Mouse (Mus musculus) intestine, embryonic 15.5 days (tissue): ENCODE measurements at regions not wholly inside any gene's neighbourhood (a gene's known extent, or its start where the extent isn't known, plus 50 kb on each side); places are given as distances from the start of the nearest gene placed in this dataset.

Experiments used
- ATAC-seq: fragments of 200-750 bp; cut with Nextera tagmentation; 2 replicates; pipeline ENCODE4 v1.8.0; 2017; ENCODE audit warnings: moderate TSS enrichment, moderate library complexity
- H3K27ac ChIP-seq: fragments of 300-500 bp; sonication (generic); 2 replicates; pipeline ENCODE4 v1.5.1; 2015; ENCODE audit warnings: mild to moderate bottlenecking, inconsistent platforms
- H3K27me3 ChIP-seq: fragments of 300-500 bp; sonication (generic); replicated peaks from 2 replicates; pipeline ENCODE4 v1.6.1; 2015; ENCODE audit warnings: inconsistent platforms
- H3K36me3 ChIP-seq: fragments of 300-500 bp; sonication (generic); 2 replicates; pipeline ENCODE4 v1.6.1; 2015; ENCODE audit warnings: inconsistent platforms
- H3K4me1 ChIP-seq: fragments of 300-500 bp; sonication (generic); replicated peaks from 2 replicates; pipeline ENCODE4 v1.6.1; 2015; ENCODE audit warnings: inconsistent platforms
- H3K4me2 ChIP-seq: fragments of 300-500 bp; sonication (generic); replicated peaks from 2 replicates; pipeline ENCODE4 v1.6.1; 2015; ENCODE audit warnings: mild to moderate bottlenecking, inconsistent platforms
- H3K4me3 ChIP-seq: fragments of 300-500 bp; sonication (generic); replicated peaks from 2 replicates; pipeline ENCODE4 v1.5.1; 2015; ENCODE audit warnings: inconsistent platforms
- H3K9ac ChIP-seq: fragments of 300-500 bp; sonication (generic); 2 replicates; pipeline ENCODE4 v1.6.1; 2015; ENCODE audit warnings: inconsistent platforms
- H3K9me3 ChIP-seq: fragments of 300-500 bp; sonication (generic); 2 replicates; pipeline ENCODE4 v1.6.1; 2016; ENCODE audit warnings: inconsistent platforms
- WGBS: fragments of 180-500 bp; shearing (Covaris S2); methylation state at CpG from one replicate; pipeline ENCODE4 v1.1.7; 2015; 5-methylcytosine and 5-hydroxymethylcytosine counted together

DNA sequence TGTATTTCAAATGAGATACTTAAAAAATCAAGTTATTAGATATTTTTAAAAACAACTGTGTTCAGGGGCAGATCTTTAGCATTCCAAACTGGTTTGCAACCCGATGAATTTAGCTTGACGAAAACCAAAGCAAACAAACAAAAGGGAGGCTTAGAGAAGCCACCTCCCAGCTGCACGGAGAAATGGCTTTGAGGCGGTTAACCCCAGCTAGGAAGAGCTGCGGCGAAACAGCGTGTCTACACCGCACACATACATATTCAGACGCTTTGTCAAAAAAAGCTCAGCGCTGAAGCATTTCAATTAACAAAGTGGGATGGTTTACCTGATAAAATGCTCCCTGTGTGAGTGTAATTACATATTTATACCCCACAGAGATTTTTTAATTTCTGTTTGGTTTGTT is 123.0 kb upstream of the Ap5m1 start:
- no peak overlapping the region for H3K9ac ChIP-seq
- H3K27me3 ChIP-seq, result no peaks in the 10 kb centered on the region
- WGBS, result 55% methylated on average over 10 of the region's 10 CpGs
- no peaks in the 10 kb centered on the region for H3K9me3 ChIP-seq
- no peak for ATAC-seq
- H3K27ac ChIP-seq, result no peak overlapping the region
- no peak overlapping the region for H3K4me2 ChIP-seq
- no peaks in the 10 kb centered on the region for H3K36me3 ChIP-seq
- H3K4me1 ChIP-seq, result no peaks in the 10 kb centered on the region
- H3K4me3 ChIP-seq, result no peak overlapping the region

DNA sequence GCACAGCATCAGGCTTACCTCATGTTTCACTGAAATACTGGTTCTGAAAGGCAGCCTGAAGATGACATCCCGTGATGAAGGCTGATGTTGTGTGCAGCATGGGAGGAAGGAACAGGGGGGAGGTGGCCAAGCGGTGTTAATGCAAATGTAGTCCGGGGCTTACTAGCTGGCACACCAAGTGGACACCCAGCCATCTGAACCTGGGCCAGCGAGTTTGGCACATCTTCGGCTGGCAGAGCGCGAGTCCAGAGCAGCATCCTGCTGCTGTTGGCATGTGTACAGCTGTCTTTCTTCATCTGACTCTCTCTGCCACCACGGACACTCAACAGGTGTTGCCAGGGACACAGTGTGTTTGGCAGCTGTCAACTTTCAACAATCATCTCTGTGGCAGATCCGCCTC is 135.0 kb upstream of the Ap5m1 start:
- 79% methylated on average over 9 of the region's 9 CpGs for WGBS

DNA sequence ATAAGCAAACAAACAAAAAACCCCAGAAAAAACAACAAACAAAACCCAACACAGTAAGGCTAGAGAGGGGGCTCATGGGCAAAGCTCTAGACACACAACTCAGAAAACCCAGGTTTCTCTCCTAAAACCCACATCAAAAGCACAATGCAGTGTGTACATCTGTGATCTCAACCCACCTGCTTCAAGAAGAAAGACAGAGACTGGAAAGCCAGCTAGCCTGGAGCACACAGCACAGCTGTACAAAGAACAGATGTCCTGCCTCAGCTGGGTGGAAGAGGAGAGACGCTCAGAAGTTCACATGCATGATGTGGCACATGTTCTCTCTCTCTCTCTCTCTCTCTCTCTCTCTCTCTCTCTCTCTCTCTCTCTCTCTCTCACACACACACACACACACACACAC is 140.0 kb upstream of the Ap5m1 start:
- Histone ChIP-seq H3K4me2 (no peak overlapping the region), H3K36me3 (no peaks in the 10 kb centered on the region), H3K9me3 (no peaks in the 10 kb centered on the region), H3K9ac (no peak overlapping the region), H3K4me1 (no peaks in the 10 kb centered on the region), H3K27ac (no peak overlapping the region), H3K27me3 (no peaks in the 10 kb centered on the region), H3K4me3 (no peak overlapping the region)
- WGBS, result 50% methylated on average over 1 of the region's 1 CpGs
- no peak for ATAC-seq

More for the DNA sequence above, 135.0 kb upstream of the Ap5m1 start:
- Histone ChIP-seq H3K9ac (no peak overlapping the region), H3K4me2 (no peak overlapping the region), H3K36me3 (no peaks in the 10 kb centered on the region), H3K27me3 (no peaks in the 10 kb centered on the region), H3K4me1 (no peaks in the 10 kb centered on the region), H3K27ac (no peak overlapping the region), H3K9me3 (no peaks in the 10 kb centered on the region), H3K4me3 (no peak overlapping the region)
- ATAC-seq, result no peak

DNA sequence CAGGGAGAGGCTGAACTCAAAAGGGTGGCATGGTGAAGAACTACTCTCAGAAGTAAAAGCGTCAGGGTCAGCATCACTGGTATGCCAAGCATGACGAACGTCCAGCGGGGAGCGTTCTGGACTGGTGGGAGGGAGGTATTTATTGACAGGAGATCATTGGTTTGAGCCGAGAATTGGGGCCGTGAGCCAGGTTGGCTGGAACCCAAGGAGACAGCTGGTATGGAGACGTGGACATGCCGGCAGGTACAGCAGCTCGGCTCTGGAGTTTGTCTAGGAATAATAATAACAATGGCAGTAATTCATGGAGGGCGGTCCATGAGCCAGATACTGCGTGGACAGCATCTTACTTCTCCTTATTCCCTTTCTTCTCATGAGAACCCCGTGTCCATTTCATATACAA is 156.5 kb upstream of the Ap5m1 start:
- ATAC-seq, result no peak

DNA sequence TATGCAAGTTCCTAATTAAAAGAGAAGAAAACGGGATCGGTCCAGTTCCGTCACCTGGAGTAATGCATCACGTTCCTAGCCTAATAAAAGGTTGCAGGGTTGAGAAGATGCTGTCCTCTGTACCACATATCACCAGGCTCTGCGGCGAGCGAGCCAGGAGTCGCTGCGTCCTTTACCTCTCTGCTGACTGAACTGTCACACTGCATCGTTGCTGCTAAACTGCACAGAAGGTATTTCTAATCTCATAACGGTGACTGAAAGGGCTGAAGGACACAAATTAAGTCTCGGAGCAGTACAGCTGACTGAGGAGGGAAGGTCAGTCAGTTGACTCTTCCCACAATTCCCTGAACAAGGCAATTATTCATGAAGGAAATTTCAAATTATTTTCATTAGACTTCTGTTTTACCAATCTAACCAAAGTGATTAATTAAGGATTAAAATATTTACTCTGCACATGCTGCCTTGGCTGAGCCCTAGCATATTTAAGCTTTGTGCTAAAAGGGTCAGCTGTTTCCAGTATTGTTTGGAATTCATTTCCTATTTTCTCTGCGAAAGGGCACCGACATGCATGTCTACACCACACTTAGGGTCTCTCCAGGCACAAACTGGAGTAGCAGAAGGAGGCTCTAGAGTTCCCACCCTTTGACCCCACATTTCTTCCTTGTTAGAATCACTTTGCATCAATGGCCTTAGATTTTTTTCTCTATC is 157.8 kb upstream of the Ap5m1 start:
- no peaks in the 10 kb centered on the region for H3K4me1 ChIP-seq
- 77% methylated on average over 14 of the region's 14 CpGs for WGBS
- H3K9me3 ChIP-seq, result no peaks in the 10 kb centered on the region
- no peak overlapping the region for H3K27ac ChIP-seq
- no peak overlapping the region for H3K4me2 ChIP-seq
- no peaks in the 10 kb centered on the region for H3K27me3 ChIP-seq
- H3K9ac ChIP-seq, result no peak overlapping the region
- no peak overlapping the region for H3K4me3 ChIP-seq
- ATAC-seq, result no peak
- H3K36me3 ChIP-seq, result no peaks in the 10 kb centered on the region

More for the DNA sequence above, 156.5 kb upstream of the Ap5m1 start:
- no peak overlapping the region for H3K4me3 ChIP-seq
- 59% methylated on average over 13 of the region's 13 CpGs for WGBS
- H3K36me3 ChIP-seq, result no peaks in the 10 kb centered on the region
- H3K4me2 ChIP-seq, result no peak overlapping the region
- no peaks in the 10 kb centered on the region for H3K4me1 ChIP-seq
- H3K27me3 ChIP-seq, result no peaks in the 10 kb centered on the region
- H3K27ac ChIP-seq, result no peak overlapping the region
- no peaks in the 10 kb centered on the region for H3K9me3 ChIP-seq
- H3K9ac ChIP-seq, result no peak overlapping the region

DNA sequence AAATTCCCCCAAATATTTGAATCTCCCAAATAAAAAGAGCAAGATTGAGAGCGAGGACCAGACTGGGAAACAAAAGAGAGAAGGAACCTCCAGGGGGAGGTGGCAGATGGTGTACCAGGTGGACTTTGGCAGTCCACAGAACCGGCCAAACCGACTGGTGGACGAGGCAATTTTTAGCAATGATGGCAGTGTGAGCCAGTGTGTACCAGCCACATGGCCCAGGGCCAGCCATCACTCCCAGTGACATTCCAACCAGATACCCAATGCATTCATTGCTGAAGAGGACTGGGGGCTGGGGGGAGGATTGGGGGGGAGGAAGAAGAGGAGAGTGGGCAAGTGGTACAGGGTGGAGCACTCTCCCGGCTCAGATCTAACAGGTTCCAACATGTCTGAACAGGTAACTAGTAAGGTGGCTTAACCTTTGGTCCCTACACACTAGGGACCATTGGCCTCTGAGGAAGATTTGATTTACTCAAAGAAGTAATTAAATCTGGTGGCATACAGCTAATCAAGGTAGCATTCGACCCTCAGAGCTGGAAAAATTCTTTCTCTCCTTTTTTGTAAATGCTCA is 158.4 kb upstream of the Ap5m1 start:
- Histone ChIP-seq H3K36me3 (no peaks in the 10 kb centered on the region), H3K27ac (no peak overlapping the region), H3K9me3 (no peaks in the 10 kb centered on the region), H3K4me1 (no peaks in the 10 kb centered on the region), H3K9ac (no peak overlapping the region), H3K27me3 (no peaks in the 10 kb centered on the region), H3K4me2 (no peak overlapping the region), H3K4me3 (no peak overlapping the region)
- no peak for ATAC-seq
- 71% methylated on average over 6 of the region's 6 CpGs for WGBS

DNA sequence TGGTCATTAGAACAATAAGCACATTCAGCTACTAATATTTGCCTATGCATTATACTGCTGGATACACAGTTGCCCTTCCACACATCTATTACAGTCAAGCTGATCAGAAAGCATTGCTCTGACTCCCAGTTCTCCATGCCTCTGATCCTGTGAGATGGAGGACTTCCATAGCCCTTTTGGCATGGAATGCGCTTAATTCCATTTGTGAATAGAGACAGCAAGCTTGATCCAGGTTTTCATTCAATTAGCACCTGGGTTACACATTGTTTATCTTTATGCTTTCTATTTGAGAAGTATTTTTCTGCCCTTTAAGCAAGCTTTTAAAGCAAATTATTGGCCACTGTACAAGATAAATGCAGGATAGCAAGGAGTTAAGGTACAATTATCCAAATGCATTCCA is 158.9 kb upstream of the Ap5m1 start:
- Histone ChIP-seq H3K27me3 (no peaks in the 10 kb centered on the region), H3K9ac (no peak overlapping the region), H3K36me3 (no peaks in the 10 kb centered on the region), H3K4me2 (no peak overlapping the region), H3K27ac (no peak overlapping the region), H3K4me3 (no peak overlapping the region), H3K4me1 (no peaks in the 10 kb centered on the region), H3K9me3 (no peaks in the 10 kb centered on the region)
- WGBS, result 94% methylated on average over 1 of the region's 1 CpGs
- ATAC-seq, result no peak

DNA sequence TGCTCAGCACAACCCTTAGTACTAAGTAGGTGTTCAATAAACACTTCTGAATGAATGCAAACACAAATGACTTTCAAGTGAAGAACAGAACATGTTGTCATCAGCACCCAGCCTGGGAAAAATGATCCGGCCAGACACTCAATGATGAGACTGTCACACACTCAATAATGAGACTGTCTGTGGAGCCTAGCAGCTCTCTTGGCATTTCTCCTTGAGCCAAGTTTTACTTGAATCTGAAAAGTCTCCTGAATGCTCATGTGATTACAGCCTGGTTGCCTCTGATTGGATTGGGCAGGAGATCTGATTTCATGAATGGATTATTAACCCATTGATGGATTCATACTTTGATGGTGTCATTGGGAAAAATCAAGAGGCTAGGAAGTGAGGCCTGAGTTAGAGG is 161.3 kb upstream of the Ap5m1 start:
- H3K4me3 ChIP-seq, result no peak overlapping the region
- H3K9me3 ChIP-seq, result no peaks in the 10 kb centered on the region
- no peaks in the 10 kb centered on the region for H3K36me3 ChIP-seq
- H3K4me2 ChIP-seq, result no peak overlapping the region
- no peaks in the 10 kb centered on the region for H3K4me1 ChIP-seq
- H3K9ac ChIP-seq, result no peak overlapping the region
- no peak for ATAC-seq
- H3K27ac ChIP-seq, result no peak overlapping the region
- WGBS, result 86% methylated on average over 1 of the region's 1 CpGs
- no peaks in the 10 kb centered on the region; the same call in 1 of the 2 replicates for H3K27me3 ChIP-seq

DNA sequence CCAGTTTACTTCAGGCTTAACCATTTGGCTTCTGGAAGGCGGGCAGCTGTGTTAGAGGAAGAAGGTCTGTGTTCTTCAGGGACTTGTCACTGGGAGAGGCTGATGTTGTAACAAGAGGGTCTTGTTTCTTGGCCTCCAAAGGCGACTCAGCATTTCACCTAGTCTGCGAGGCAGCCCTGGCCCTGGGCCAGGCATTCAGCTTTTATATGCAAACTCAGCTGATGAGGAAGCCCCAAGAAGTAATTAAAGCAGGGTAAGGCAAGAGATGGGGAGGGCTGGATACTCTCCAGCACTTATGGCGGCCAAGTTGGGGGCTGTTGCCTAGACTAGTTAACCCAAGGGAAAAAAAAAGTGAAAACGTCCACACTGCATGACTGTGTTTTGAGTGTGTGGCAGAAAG is 162.4 kb upstream of the Ap5m1 start:
- Histone ChIP-seq H3K27ac (no peak overlapping the region), H3K9me3 (no peaks in the 10 kb centered on the region), H3K27me3 (no peaks in the 10 kb centered on the region; the same call in 1 of the 2 replicates), H3K36me3 (no peaks in the 10 kb centered on the region), H3K4me1 (no peaks in the 10 kb centered on the region), H3K4me3 (no peak overlapping the region), H3K4me2 (no peak overlapping the region), H3K9ac (no peak overlapping the region)
- 43% methylated on average over 5 of the region's 5 CpGs for WGBS
- no peak for ATAC-seq

DNA sequence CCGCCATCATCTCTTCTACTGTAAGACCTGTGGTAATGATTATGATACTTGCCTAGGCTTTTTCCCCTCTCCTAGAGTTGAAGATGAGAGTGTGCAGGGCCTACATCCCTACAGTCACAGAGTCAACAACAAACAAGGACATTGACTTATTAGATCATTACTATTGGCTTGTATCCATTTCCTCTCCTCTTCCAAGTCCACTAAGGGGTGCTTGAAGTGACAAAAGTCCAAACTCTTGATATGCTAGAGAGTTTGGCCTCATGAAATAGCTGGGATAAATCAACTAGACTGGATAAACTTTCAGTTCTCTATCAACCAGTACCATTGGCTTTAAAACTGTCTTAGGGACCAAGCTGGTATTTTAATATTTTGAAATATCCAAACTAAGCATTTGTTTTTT is 165.7 kb upstream of the Ap5m1 start:
- Histone ChIP-seq H3K9me3 (no peaks in the 10 kb centered on the region), H3K4me3 (no peak overlapping the region), H3K9ac (no peak overlapping the region), H3K27ac (no peak overlapping the region), H3K27me3 (no peaks in the 10 kb centered on the region; the same call in 1 of the 2 replicates), H3K36me3 (no peaks in the 10 kb centered on the region), H3K4me2 (no peak overlapping the region), H3K4me1 (no peaks in the 10 kb centered on the region)
- 100% methylated on average over 1 of the region's 1 CpGs for WGBS
- no peak for ATAC-seq

DNA sequence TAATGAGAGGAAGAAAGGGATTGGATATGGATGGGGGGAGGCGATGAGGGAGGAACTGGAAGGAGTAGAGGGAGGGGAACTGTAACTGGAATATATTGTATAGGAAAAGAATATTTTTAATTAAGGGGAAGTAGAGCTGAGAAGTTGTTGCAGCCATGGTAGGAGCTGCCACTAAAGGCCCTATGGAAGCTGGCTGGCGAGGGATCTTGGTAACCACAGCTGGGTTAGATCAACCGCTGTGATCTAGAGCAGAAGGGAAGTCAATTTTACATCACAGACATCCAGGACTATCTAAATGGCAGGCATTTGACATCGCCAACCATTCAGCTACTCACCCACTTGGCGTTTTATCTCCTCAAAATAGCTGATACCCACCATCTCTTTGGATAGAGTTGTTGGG is 168.8 kb upstream of the Ap5m1 start:
- Histone ChIP-seq H3K4me3 (no peak overlapping the region), H3K4me1 (no peaks in the 10 kb centered on the region), H3K9me3 (no peaks in the 10 kb centered on the region), H3K4me2 (no peak overlapping the region), H3K36me3 (no peaks in the 10 kb centered on the region), H3K27ac (no peak overlapping the region), H3K27me3 (no peaks in the 10 kb centered on the region; the same call in 1 of the 2 replicates), H3K9ac (no peak overlapping the region)
- ATAC-seq, result no peak
- 89% methylated on average over 5 of the region's 5 CpGs for WGBS

DNA sequence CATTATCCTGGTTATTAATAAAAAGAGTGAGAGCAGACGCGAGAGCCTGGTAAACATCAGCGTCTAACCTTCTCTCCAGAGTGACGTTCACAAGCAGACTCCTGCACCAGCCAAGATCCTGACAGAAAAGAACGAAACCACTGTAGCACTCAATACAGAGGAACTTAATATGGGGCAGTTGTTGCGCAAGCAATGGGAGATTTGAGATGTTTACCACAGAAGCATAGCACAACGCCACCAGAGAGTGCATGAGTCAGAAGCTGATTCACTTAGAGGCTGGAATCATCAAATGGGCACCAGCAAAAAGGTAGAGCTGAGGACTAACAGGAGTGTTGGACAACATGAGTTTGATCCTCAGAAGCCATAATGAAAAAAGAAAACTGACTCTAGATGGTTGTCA is 169.7 kb upstream of the Ap5m1 start:
- H3K4me3 ChIP-seq, result no peak overlapping the region

DNA sequence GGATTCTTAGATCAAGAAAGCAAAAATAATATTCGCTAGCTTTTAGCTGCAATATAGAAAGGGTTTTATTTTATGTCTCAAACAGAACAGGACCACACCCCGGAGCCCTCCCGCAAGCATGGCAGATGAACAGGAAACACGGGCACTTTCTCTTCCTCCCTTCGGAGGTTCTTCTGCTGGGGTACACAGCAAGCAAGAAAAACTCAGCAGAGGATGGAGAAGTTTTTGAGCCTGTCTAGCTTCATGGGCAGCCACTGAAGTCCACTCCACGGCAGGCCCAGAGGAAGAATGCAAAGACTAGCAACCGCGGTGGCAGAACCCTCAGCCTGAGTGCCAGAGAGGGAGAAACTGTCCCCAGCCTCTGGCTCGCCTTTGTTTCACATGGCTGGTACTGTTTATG is 174.7 kb upstream of the Ap5m1 start:
- Histone ChIP-seq H3K4me3 (no peak overlapping the region), H3K9me3 (no peaks in the 10 kb centered on the region), H3K27ac (no peak overlapping the region), H3K27me3 (0 out of 2 replicates have a peak, but pooled peaks cover 7% of the 10 kb centered on the region), H3K36me3 (no peaks in the 10 kb centered on the region), H3K4me1 (no peaks in the 10 kb centered on the region), H3K4me2 (no peak overlapping the region), H3K9ac (no peak overlapping the region)
- 81% methylated on average over 9 of the region's 9 CpGs for WGBS
- ATAC-seq, result no peak

More for the DNA sequence above, 169.7 kb upstream of the Ap5m1 start:
- H3K27me3 ChIP-seq, result no peaks in the 10 kb centered on the region; the same call in 1 of the 2 replicates
- no peaks in the 10 kb centered on the region for H3K36me3 ChIP-seq
- H3K9me3 ChIP-seq, result no peaks in the 10 kb centered on the region
- H3K4me2 ChIP-seq, result no peak overlapping the region
- no peak for ATAC-seq
- no peak overlapping the region for H3K27ac ChIP-seq
- 83% methylated on average over 7 of the region's 7 CpGs for WGBS
- H3K4me1 ChIP-seq, result no peaks in the 10 kb centered on the region
- H3K9ac ChIP-seq, result no peak overlapping the region
